In genomic region chr2:140670457-140670856, GRCm38 (mm10) we compare ENCODE assay signal across 9 mouse cellular contexts. TPM values are rescaled to one million over a fixed set of nuclear protein-coding genes. Genes with fewer than 3 reads are reported as not detected.
DNase-seq lines count a peak whose midpoint lies in the region; ATAC-seq and TF ChIP-seq lines count a peak whose summit lies in the region.
"Had no signal": no experiment of that assay in that cellular context is flagged by ENCODE, and none has a peak within 500 bp of the region (broad histone marks: within the 10 kb centered on the region; RNA-seq: fewer than 3 reads in every experiment).

No protein-coding gene starts in this region.

- DNase-seq in spleen, adult 2 months (ENCODE audit: low read depth in 1 of 2, low spot score in 2 of 2) = no peak
- no peak for DNase-seq in spleen, adult 12 weeks (ENCODE audit: low spot score)
- peak; percentile 53 to 60 for DNase-seq in layer of hippocampus, postnatal 10 days (ENCODE audit: low spot score in 2 of 2)
- peak; percentile 53 for DNase-seq in lung, adult 2 months
- DNase-seq in retina, embryonic 14.5 days (ENCODE audit: low spot score) = peak; percentile 71
- DNase-seq in c-Kit-positive CD71-positive TER-119-positive erythroid progenitor cells, embryonic 14.5 days (ENCODE audit: low spot score) = no peak

- no peak for TF ChIP-seq POLR2A in spleen, adult 2 months (IDR thresholded peaks at IDR 0.05; ENCODE audit: low read depth, low read length)
- TF ChIP-seq POLR2A in lung, adult 2 months (IDR thresholded peaks at IDR 0.05; ENCODE audit: borderline replicate concordance, extremely low read depth, low read depth, low read length) = no peak

- peak overlapping the region; percentile 79 for H3K9ac ChIP-seq in embryonic facial prominence, embryonic 13.5 days
- peak overlapping the region; percentile 63 for H3K9ac ChIP-seq in hindbrain, embryonic 12.5 days

- H3K4me1 ChIP-seq in spleen, adult 2 months (ENCODE audit: control insufficient read depth, insufficient read depth, insufficient read length) = no peaks in the 10 kb centered on the region
- peaks cover 19% of the 10 kb centered on the region for H3K4me1 ChIP-seq in embryonic facial prominence, embryonic 13.5 days
- peaks cover 15% of the 10 kb centered on the region for H3K4me1 ChIP-seq in hindbrain, embryonic 12.5 days
- H3K4me1 ChIP-seq in lung, adult 2 months (ENCODE audit: control insufficient read depth, insufficient read depth, low read length) = no peaks in the 10 kb centered on the region

- no peaks in the 10 kb centered on the region for H3K27me3 ChIP-seq in spleen, adult 2 months (ENCODE audit: control insufficient read depth, insufficient read depth, low read length)
- no peaks in the 10 kb centered on the region for H3K27me3 ChIP-seq in embryonic facial prominence, embryonic 13.5 days
- H3K27me3 ChIP-seq in hindbrain, embryonic 12.5 days = peaks cover 3% of the 10 kb centered on the region; the same call in 1 of the 2 replicates

- ATAC-seq in embryonic facial prominence, embryonic 13.5 days (ENCODE audit: insufficient number of reproducible peaks, insufficient read depth, low FRiP score, low TSS enrichment, low read depth) = 0 out of 2 replicates have a peak, but pooled peaks have one; percentile 3
- peak; percentile 29 for ATAC-seq in hindbrain, embryonic 12.5 days (ENCODE audit: low FRiP score)

- H3K4me2 ChIP-seq in embryonic facial prominence, embryonic 13.5 days = peak overlapping the region; percentile 66
- H3K4me2 ChIP-seq in hindbrain, embryonic 12.5 days (replicated peaks) = peak overlapping the region; percentile 59

- no peaks in the 10 kb centered on the region for H3K9me3 ChIP-seq in embryonic facial prominence, embryonic 13.5 days
- H3K9me3 ChIP-seq in hindbrain, embryonic 12.5 days (replicated peaks) = no peaks in the 10 kb centered on the region

- no peak for TF ChIP-seq CTCF in spleen, adult 2 months (IDR thresholded peaks at IDR 0.05; ENCODE audit: extremely low read depth, insufficient read depth, insufficient read length, insufficient replicate concordance)
- no peak for TF ChIP-seq CTCF in lung, adult 2 months (IDR thresholded peaks at IDR 0.05; ENCODE audit: insufficient read depth, low read length)

- H3K27ac ChIP-seq in spleen, adult 2 months (ENCODE audit: insufficient read depth, low read length) = no peak overlapping the region
- peak overlapping the region; percentile 91 for H3K27ac ChIP-seq in embryonic facial prominence, embryonic 13.5 days
- H3K27ac ChIP-seq in hindbrain, embryonic 12.5 days = peak overlapping the region; percentile 85

- H3K36me3 ChIP-seq in spleen, adult 2 months (ENCODE audit: control insufficient read depth, insufficient read depth, low read length) = no peaks in the 10 kb centered on the region
- no peaks in the 10 kb centered on the region for H3K36me3 ChIP-seq in embryonic facial prominence, embryonic 13.5 days
- H3K36me3 ChIP-seq in hindbrain, embryonic 12.5 days = no peaks in the 10 kb centered on the region

- peak overlapping the region; percentile 17; the same call in 1 of the 2 replicates for H3K4me3 ChIP-seq in spleen, adult 2 months (ENCODE audit: extremely low read depth, insufficient read depth, insufficient read length)
- peak overlapping the region; percentile 71 for H3K4me3 ChIP-seq in embryonic facial prominence, embryonic 13.5 days
- peak overlapping the region; percentile 51 for H3K4me3 ChIP-seq in hindbrain, embryonic 12.5 days
- peak overlapping the region; percentile 87 for H3K4me3 ChIP-seq in lung, adult 2 months (replicated peaks; ENCODE audit: extremely low read depth, low read depth, low read length)

- 13% methylated on average over 12 of the region's 12 CpGs for WGBS in spleen, adult 2 months
- under 1% methylated on average over 12 of the region's 12 CpGs for WGBS in embryonic facial prominence, embryonic 13.5 days
- WGBS in hindbrain, embryonic 12.5 days = under 1% methylated on average over 12 of the region's 12 CpGs
- WGBS in lung, adult 2 months = 4% methylated on average over 12 of the region's 12 CpGs

RNA-seq across cellular contexts. Expression of gene Flrt3, which starts 0.8 kb away (rescaled TPM):
- polyA plus RNA-seq in spleen, adult 2 months (2012; rRNA removed) = 0.23 and 0.25 TPM in 2 replicates
- 76.2 and 82.9 TPM in 2 replicates for polyA plus RNA-seq in embryonic facial prominence, embryonic 13.5 days (2015; fragmentation: Nextera tagmentation; extraction: Ambion mirVana)
- polyA plus RNA-seq in hindbrain, embryonic 12.5 days (2016; fragmentation: Nextera tagmentation; extraction: Ambion mirVana) = 44.3 and 47.6 TPM in 2 replicates
- total RNA-seq in layer of hippocampus, postnatal 10 days (2021) = 10 to 100 TPM; 31.7 to 36.5 TPM
- 5.4 and 9.8 TPM in 2 replicates for polyA plus RNA-seq in lung, adult 2 months (2012; rRNA removed)
- total RNA-seq: MEL had no signal

Comparison
In these comparisons a context has a peak if more than half of its experiments do, and no peak if none do; other contexts are left out.
1. DNase-seq: peak in layer of hippocampus, postnatal 10 days (2 of 2), lung, adult 2 months (single experiment) and retina, embryonic 14.5 days (single experiment); none in spleen, adult 2 months (0 of 2), spleen, adult 12 weeks (single experiment) and c-Kit-positive CD71-positive TER-119-positive erythroid progenitor cells, embryonic 14.5 days (single experiment).
2. H3K4me3 ChIP-seq: peak in every context shown above with its lines; median percentile 87 in lung, adult 2 months; 71 in embryonic facial prominence, embryonic 13.5 days; 51 in hindbrain, embryonic 12.5 days; 17 in spleen, adult 2 months.